Mouse (Mus musculus): ENCODE measurements around the gene 4933425L06Rik. TPM values are rescaled to one million over a fixed set of nuclear protein-coding genes. Genes with fewer than 3 reads are reported as not detected.

Gene 4933425L06Rik
- polyA plus RNA-seq, 1 experiment from 2014 or later, result not detected

DNA sequence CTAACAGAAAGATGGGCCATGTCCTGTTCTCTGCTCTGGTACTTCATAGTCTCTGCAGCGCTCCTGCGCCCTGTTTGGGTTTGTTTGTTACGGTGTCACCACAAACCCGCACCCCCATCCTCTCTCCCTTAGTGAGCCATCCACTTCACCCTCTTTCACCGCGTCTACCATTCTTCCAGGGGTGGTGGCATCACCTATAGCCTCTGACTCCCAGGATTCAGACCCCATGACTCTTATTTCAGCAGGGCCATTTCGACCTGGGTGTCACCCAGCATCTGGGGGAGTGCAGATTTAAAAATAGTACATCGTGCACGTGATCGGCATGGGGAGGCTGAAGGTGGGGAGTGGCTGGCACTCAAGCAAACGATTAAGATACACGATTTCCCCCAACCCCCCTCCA lies 28.3 kb upstream of the 4933425L06Rik start:
- H3K27me3 ChIP-seq (ENCODE audit: insufficient read depth, low read length), result 0 out of 2 replicates have a peak, but pooled peaks cover 4% of the 10 kb centered on the region
- H3K4me1 ChIP-seq (replicated peaks; ENCODE audit: insufficient read depth, low read length), result 0 out of 2 replicates have a peak, but pooled peaks cover 7% of the 10 kb centered on the region
- 2% methylated on average over 12 of the region's 12 CpGs for WGBS
- H3K9ac ChIP-seq (ENCODE audit: low read depth, low read length), result peak overlapping the region; percentile 56
- no peak for ATAC-seq (replicated peaks; ENCODE audit: low FRiP score, low read depth)
- no peaks in the 10 kb centered on the region for H3K9me3 ChIP-seq (replicated peaks; ENCODE audit: low read length)
- no peaks in the 10 kb centered on the region for H3K36me3 ChIP-seq (ENCODE audit: insufficient read depth, low read length)
- no peak for TF ChIP-seq CTCF (IDR thresholded peaks at IDR 0.05; ENCODE audit: low read depth)
- no peak overlapping the region for H3K27ac ChIP-seq
- peak overlapping the region; percentile 51 for H3K4me3 ChIP-seq (replicated peaks; ENCODE audit: low read depth, low read length)
- DNase-seq (ENCODE audit: low spot score), result peak; percentile 16
- H3K4me2 ChIP-seq (ENCODE audit: low read length), result peak overlapping the region; percentile 88

DNA sequence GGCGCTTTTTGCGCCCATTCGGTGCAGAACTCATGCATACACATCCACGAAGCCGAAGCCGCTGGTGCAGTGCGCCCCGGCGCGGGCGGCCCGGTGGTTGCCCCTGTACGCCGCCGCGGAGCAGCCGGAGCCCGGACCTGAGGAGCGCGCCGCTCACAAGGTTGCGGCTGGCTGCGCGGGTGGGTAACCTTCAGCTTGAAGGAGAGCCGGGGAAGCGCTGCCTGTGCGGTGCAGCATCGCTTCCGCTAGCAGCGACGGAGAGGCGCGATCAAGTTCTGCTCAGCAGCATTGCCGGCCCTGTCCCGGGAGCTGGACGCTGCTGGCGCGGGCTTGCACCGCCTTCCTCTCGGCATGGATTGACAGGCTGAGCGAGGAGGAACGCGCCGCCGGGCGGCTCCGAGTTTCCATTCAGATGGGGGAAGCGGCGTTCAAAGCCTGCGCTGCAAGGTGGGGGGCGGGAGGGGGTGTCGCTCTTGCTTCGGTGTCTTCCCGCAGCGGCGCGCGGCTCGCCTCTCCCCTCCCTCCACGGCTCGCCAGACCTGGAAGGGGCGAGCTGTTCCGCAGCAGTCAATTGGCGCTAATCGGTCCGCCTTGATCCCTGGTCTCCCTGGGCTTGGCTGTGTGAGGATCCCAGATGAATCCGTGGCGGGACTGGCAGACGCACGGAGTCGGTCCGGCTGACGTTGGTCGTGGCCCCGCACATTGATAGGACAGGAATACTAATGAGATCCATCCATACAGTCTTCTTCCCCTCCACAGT lies 27.6 kb upstream of the 4933425L06Rik start, which contains the start of gene Rgs7bp:
Gene Rgs7bp (minus strand): TSS at position 750 of the 760 bp plus-strand sequence.
- Histone ChIP-seq H3K36me3 (ENCODE audit: insufficient read depth, low read length) (no peaks in the 10 kb centered on the region), H3K27ac (no peak within 1 kb of the TSS), H3K9me3 (replicated peaks; ENCODE audit: low read length) (no peaks in the 10 kb centered on the region), H3K9ac (ENCODE audit: low read depth, low read length) (peak within 1 kb of the TSS; percentile 56), H3K4me1 (replicated peaks; ENCODE audit: insufficient read depth, low read length) (0 out of 2 replicates have a peak, but pooled peaks cover 7% of the 10 kb centered on the region), H3K4me2 (ENCODE audit: low read length) (peak within 1 kb of the TSS; percentile 88), H3K4me3 (replicated peaks; ENCODE audit: low read depth, low read length) (peak within 1 kb of the TSS; percentile 51), H3K27me3 (ENCODE audit: insufficient read depth, low read length) (0 out of 2 replicates have a peak, but pooled peaks cover 4% of the 10 kb centered on the region)
- under 1% methylated on average over 74 of the region's 75 CpGs for WGBS
- ATAC-seq (replicated peaks; ENCODE audit: low FRiP score, low read depth) (peak; percentile 74), DNase-seq (ENCODE audit: low spot score) (peak; percentile 74)
- TF ChIP-seq CTCF (IDR thresholded peaks at IDR 0.05; ENCODE audit: low read depth), result peak; percentile 22; the same call in 1 of the 2 replicates

DNA sequence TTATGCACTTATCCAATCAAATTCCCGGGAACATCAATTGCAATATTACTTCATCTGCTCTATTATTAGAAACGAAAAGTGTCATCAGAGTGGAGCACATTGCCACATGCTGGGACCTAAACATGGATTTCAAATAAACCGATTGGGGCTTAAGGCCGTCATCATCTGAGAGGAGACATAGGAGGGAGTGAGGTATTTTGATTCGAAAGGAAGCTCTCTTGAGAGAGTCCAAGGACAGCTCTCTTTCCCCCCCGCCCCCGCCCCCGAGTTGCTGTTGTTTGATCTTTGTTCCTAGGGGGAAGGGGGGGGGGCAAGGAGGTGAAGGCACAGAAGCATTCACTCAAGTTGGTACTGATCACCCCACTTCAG lies 27.0 kb upstream of the 4933425L06Rik start:
- H3K27me3 ChIP-seq (ENCODE audit: insufficient read depth, low read length), result 0 out of 2 replicates have a peak, but pooled peaks cover 4% of the 10 kb centered on the region
- no peak for ATAC-seq (replicated peaks; ENCODE audit: low FRiP score, low read depth)
- H3K4me1 ChIP-seq (replicated peaks; ENCODE audit: insufficient read depth, low read length), result 0 out of 2 replicates have a peak, but pooled peaks cover 7% of the 10 kb centered on the region
- H3K27ac ChIP-seq, result no peak overlapping the region
- peak overlapping the region; percentile 51 for H3K4me3 ChIP-seq (replicated peaks; ENCODE audit: low read depth, low read length)
- no peaks in the 10 kb centered on the region for H3K36me3 ChIP-seq (ENCODE audit: insufficient read depth, low read length)
- peak overlapping the region; percentile 88 for H3K4me2 ChIP-seq (ENCODE audit: low read length)
- H3K9ac ChIP-seq (ENCODE audit: low read depth, low read length), result no peak overlapping the region
- under 1% methylated on average over 8 of the region's 8 CpGs for WGBS
- no peaks in the 10 kb centered on the region for H3K9me3 ChIP-seq (replicated peaks; ENCODE audit: low read length)
- TF ChIP-seq CTCF (IDR thresholded peaks at IDR 0.05; ENCODE audit: low read depth), result no peak
- DNase-seq (ENCODE audit: low spot score), result no peak

GRCm38 (mm10) chr13:105055374-105055773 lies 26.5 kb upstream of the 4933425L06Rik start:
- ATAC-seq (replicated peaks; ENCODE audit: low FRiP score, low read depth) (no peak), DNase-seq (ENCODE audit: low spot score) (peak; percentile 61)
- no peaks in the 10 kb centered on the region for H3K9me3 ChIP-seq (replicated peaks; ENCODE audit: low read length)
- H3K27ac ChIP-seq, result no peak overlapping the region
- TF ChIP-seq CTCF (IDR thresholded peaks at IDR 0.05; ENCODE audit: low read depth), result no peak
- peak overlapping the region; percentile 51; the same call in 1 of the 2 replicates for H3K4me3 ChIP-seq (replicated peaks; ENCODE audit: low read depth, low read length)
- H3K4me2 ChIP-seq (ENCODE audit: low read length), result peak overlapping the region; percentile 88
- 0 out of 2 replicates have a peak, but pooled peaks cover 4% of the 10 kb centered on the region for H3K27me3 ChIP-seq (ENCODE audit: insufficient read depth, low read length)
- no peaks in the 10 kb centered on the region for H3K36me3 ChIP-seq (ENCODE audit: insufficient read depth, low read length)
- H3K4me1 ChIP-seq (replicated peaks; ENCODE audit: insufficient read depth, low read length), result 0 out of 2 replicates have a peak, but pooled peaks cover 7% of the 10 kb centered on the region
- WGBS, result 13% methylated on average over 5 of the region's 5 CpGs
- H3K9ac ChIP-seq (ENCODE audit: low read depth, low read length), result no peak overlapping the region

GRCm38 (mm10) chr13:105066119-105066518 lies 15.8 kb upstream of the 4933425L06Rik start:
- no peak overlapping the region for H3K4me3 ChIP-seq (replicated peaks; ENCODE audit: low read depth, low read length)
- DNase-seq (ENCODE audit: low spot score), result no peak
- H3K4me2 ChIP-seq (ENCODE audit: low read length), result no peak overlapping the region
- H3K9ac ChIP-seq (ENCODE audit: low read depth, low read length), result no peak overlapping the region
- no peaks in the 10 kb centered on the region for H3K9me3 ChIP-seq (replicated peaks; ENCODE audit: low read length)
- H3K4me1 ChIP-seq (replicated peaks; ENCODE audit: insufficient read depth, low read length), result no peaks in the 10 kb centered on the region
- H3K27me3 ChIP-seq (ENCODE audit: insufficient read depth, low read length), result no peaks in the 10 kb centered on the region
- no peak for ATAC-seq (replicated peaks; ENCODE audit: low FRiP score, low read depth)
- H3K27ac ChIP-seq, result no peak overlapping the region
- no peaks in the 10 kb centered on the region for H3K36me3 ChIP-seq (ENCODE audit: insufficient read depth, low read length)
- no peak for TF ChIP-seq CTCF (IDR thresholded peaks at IDR 0.05; ENCODE audit: low read depth)

- no peak overlapping the region for H3K4me3 ChIP-seq (replicated peaks; ENCODE audit: low read depth, low read length)
- H3K27me3 ChIP-seq (ENCODE audit: insufficient read depth, low read length), result no peaks in the 10 kb centered on the region
- TF ChIP-seq CTCF (IDR thresholded peaks at IDR 0.05; ENCODE audit: low read depth), result peak; percentile 21; the same call in 1 of the 2 replicates
- no peak overlapping the region for H3K4me2 ChIP-seq (ENCODE audit: low read length)
- H3K36me3 ChIP-seq (ENCODE audit: insufficient read depth, low read length), result no peaks in the 10 kb centered on the region
- no peaks in the 10 kb centered on the region for H3K9me3 ChIP-seq (replicated peaks; ENCODE audit: low read length)
- DNase-seq (ENCODE audit: low spot score) (no peak), ATAC-seq (replicated peaks; ENCODE audit: low FRiP score, low read depth) (no peak)
- H3K27ac ChIP-seq, result no peak overlapping the region
- H3K9ac ChIP-seq (ENCODE audit: low read depth, low read length), result no peak overlapping the region
- 70% methylated on average over 7 of the region's 7 CpGs for WGBS
- H3K4me1 ChIP-seq (replicated peaks; ENCODE audit: insufficient read depth, low read length), result no peaks in the 10 kb centered on the region
These were observed 14.8 kb upstream of the 4933425L06Rik start for GRCm38 (mm10) chr13:105066890-105067845.

All from kidney, postnatal 0 days (tissue).